Mouse (Mus musculus) left cerebral cortex, postnatal 14 days (tissue): Measurements from ENCODE around the gene Banf2. TPM values are rescaled to one million over a fixed set of nuclear protein-coding genes. Genes with fewer than 3 reads are reported as not detected.

Experiments
- DNase-seq, 2 experiments: peaks; one replicate each; pipeline ENCODE4 v3.0.0; 2021 to 2022; ENCODE audit warnings: low spot score in 2 of 2, mixed read lengths in 1 of 2
- intact Hi-C: fragments of 180-260 bp; cut with DNase I; formaldehyde crosslinking; loops from one replicate; pipeline ENCODE4 v1.15.1; 2025
- total RNA-seq, 2 experiments: library from RNA; stranded (reverse); gene quantifications; 2 replicates each; pipeline ENCODE4 v1.2.3; 2021

The Banf2 gene
- total RNA-seq, 2 experiments from 2014 or later: not detected

GRCm38 (mm10) chr2:144015861-144016260, 17.0 kb upstream of the Banf2 start:
- DNase-seq: no peak
- intact Hi-C loops: loop anchor here (10.0 kb wide), 1 partner anchor 199 kb away; no protein-coding TSS in a partner anchor

GRCm38 (mm10) chr2:144019971-144020370, 12.9 kb upstream of the Banf2 start:
- intact Hi-C loops: loop anchor here (10.0 kb wide), 1 partner anchor 195 kb away; no protein-coding TSS in a partner anchor
- DNase-seq: no peak

GRCm38 (mm10) chr2:144022441-144022840, 10.4 kb upstream of the Banf2 start:
- DNase-seq: no peak
- intact Hi-C loops: no loop called here

- no peak for DNase-seq
- intact Hi-C loops: no loop called here
These were observed 7.5 kb upstream of the Banf2 start for GRCm38 (mm10) chr2:144025361-144025760.

GRCm38 (mm10) chr2:144026456-144026855, 6.4 kb upstream of the Banf2 start:
- intact Hi-C loops: no loop called here
- DNase-seq: no peak

- intact Hi-C loops: no loop called here
- DNase-seq: no peak
These were observed 2.1 kb upstream of the Banf2 start for GRCm38 (mm10) chr2:144030791-144031190.

- DNase-seq: peak; percentile 79 to 85
- intact Hi-C loops: no loop called here
These were observed 11.9 kb downstream of the Banf2 start for GRCm38 (mm10) chr2:144044726-144045125.

- DNase-seq: peak; percentile 37 to 72
- intact Hi-C loops: no loop called here
These were observed 13.1 kb downstream of the Banf2 start for GRCm38 (mm10) chr2:144045756-144046560.

- intact Hi-C loops: no loop called here
- no peak for DNase-seq
These were observed 14.1 kb downstream of the Banf2 start for GRCm38 (mm10) chr2:144046916-144047315.

GRCm38 (mm10) chr2:144050146-144050680, 17.4 kb downstream of the Banf2 start:
- no peak for DNase-seq
- intact Hi-C loops: no loop called here

GRCm38 (mm10) chr2:144050861-144051260, 18.0 kb downstream of the Banf2 start:
- intact Hi-C loops: no loop called here
- DNase-seq: no peak

GRCm38 (mm10) chr2:144052410-144053065, 19.7 kb downstream of the Banf2 start:
- intact Hi-C loops: no loop called here
- peak; percentile 63 to 66 for DNase-seq

GRCm38 (mm10) chr2:144057735-144058134, 24.9 kb downstream of the Banf2 start:
- no peak for DNase-seq
- intact Hi-C loops: no loop called here

- intact Hi-C loops: no loop called here
These were observed 28.8 kb downstream of the Banf2 start for GRCm38 (mm10) chr2:144061701-144062100.

GRCm38 (mm10) chr2:144065499-144065898, 32.6 kb downstream of the Banf2 start:
- intact Hi-C loops: no loop called here
- no peak for DNase-seq

More at GRCm38 (mm10) chr2:144061701-144062100, 28.8 kb downstream of the Banf2 start:
- no peak for DNase-seq

- no peak for DNase-seq
- intact Hi-C loops: no loop called here
These were observed 36.8 kb downstream of the Banf2 start for GRCm38 (mm10) chr2:144069663-144070062.

- intact Hi-C loops: no loop called here
- DNase-seq: no peak
These were observed 37.6 kb downstream of the Banf2 start for GRCm38 (mm10) chr2:144070479-144070878.

GRCm38 (mm10) chr2:144072642-144073041, 39.8 kb downstream of the Banf2 start:
- no peak for DNase-seq
- intact Hi-C loops: no loop called here

- intact Hi-C loops: no loop called here
These were observed 41.2 kb downstream of the Banf2 start for GRCm38 (mm10) chr2:144074059-144074458.

GRCm38 (mm10) chr2:144076625-144077024, 43.8 kb downstream of the Banf2 start:
- intact Hi-C loops: no loop called here
- peak in 1 of 2 experiments; percentile 12 for DNase-seq

More at GRCm38 (mm10) chr2:144074059-144074458, 41.2 kb downstream of the Banf2 start:
- DNase-seq: no peak
